Mouse (Mus musculus): ENCODE results near the gene Cdh3. TPM values are rescaled to one million over a fixed set of nuclear protein-coding genes. Genes with fewer than 3 reads are reported as not detected.
"Not testable (repeated sequence)": the region's sequence is repeated elsewhere in the genome, so short reads cannot be mapped to it uniquely, and the experiment has no call there.

Cdh3 gene
- polyA plus RNA-seq, 1 experiment, result not detected

DNA sequence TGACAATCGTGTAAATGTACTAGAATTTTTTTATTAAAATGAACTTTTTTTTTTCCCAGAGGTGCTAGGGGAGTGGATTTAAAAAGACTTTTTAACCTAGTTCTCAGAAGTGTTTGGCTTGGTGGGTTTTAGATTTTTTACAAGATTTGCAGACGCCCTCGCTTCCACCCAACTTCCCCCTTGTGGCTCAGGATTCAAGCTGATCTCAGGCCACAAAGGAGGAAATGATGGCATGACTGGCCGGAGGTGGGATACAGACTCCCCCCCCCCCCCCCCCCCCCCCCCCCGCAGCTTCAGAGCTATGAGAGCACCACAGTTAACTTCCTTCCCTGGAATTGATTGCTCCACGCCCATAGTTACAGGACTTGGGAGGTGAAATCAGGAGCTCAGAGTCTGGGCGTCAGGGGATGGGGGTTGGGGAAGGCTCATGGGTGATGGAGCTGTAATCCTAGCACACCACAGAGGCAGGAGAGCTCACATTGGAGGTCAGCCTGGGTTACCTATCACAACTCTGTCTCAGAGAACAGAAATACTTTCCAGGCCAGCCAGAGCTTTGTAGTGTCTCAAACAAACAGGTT is 45.5 kb downstream of the Cdh3 start:
- Histone ChIP-seq H3K4me1 (ENCODE audit: control insufficient read depth) (peaks cover 3% of the 10 kb centered on the region; the same call in 1 of the 2 replicates), H3K9me3 (ENCODE audit: control insufficient read depth, low read length) (no peaks in the 10 kb centered on the region; the same call in 1 of the 2 replicates), H3K27me3 (ENCODE audit: control insufficient read depth) (no peaks in the 10 kb centered on the region), H3K36me3 (ENCODE audit: control insufficient read depth) (no peaks in the 10 kb centered on the region), H3K4me3 (replicated peaks) (no peak overlapping the region)
- TF ChIP-seq GATA1 (IDR thresholded peaks at IDR 0.05; ENCODE audit: low read length), result no peak
- TF ChIP-seq TAL1 (IDR thresholded peaks at IDR 0.05; ENCODE audit: low read length), result no peak

DNA sequence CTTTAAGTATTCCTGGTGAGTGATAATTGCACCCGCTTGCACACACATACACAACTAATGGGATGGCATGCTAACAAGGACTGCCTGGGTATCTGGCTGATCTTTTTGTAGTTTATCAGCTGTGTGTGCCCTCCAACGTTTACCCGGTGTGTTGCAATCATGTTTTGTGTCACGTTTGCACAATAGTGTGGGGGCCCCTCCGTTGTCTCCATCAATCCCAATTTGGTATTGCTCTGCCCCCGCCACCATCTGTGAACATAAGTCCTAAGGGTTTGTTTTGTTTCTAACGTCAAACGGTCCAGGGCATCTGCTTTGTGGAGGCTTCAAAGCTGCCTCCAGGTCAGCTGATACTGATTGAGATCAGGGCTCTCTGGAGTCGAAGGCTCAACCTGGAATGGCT is 49.2 kb downstream of the Cdh3 start:
- H3K4me3 ChIP-seq (replicated peaks), result no peak overlapping the region
- no peaks in the 10 kb centered on the region for H3K36me3 ChIP-seq (ENCODE audit: control insufficient read depth)
- H3K27me3 ChIP-seq (ENCODE audit: control insufficient read depth), result no peaks in the 10 kb centered on the region
- H3K4me1 ChIP-seq (ENCODE audit: control insufficient read depth), result peaks cover 4% of the 10 kb centered on the region; the same call in 1 of the 2 replicates
- H3K9me3 ChIP-seq (ENCODE audit: control insufficient read depth, low read length), result no peaks in the 10 kb centered on the region; the same call in 1 of the 2 replicates
- TF ChIP-seq GATA1 (IDR thresholded peaks at IDR 0.05; ENCODE audit: low read length) (no peak), TAL1 (IDR thresholded peaks at IDR 0.05; ENCODE audit: low read length) (no peak)

DNA sequence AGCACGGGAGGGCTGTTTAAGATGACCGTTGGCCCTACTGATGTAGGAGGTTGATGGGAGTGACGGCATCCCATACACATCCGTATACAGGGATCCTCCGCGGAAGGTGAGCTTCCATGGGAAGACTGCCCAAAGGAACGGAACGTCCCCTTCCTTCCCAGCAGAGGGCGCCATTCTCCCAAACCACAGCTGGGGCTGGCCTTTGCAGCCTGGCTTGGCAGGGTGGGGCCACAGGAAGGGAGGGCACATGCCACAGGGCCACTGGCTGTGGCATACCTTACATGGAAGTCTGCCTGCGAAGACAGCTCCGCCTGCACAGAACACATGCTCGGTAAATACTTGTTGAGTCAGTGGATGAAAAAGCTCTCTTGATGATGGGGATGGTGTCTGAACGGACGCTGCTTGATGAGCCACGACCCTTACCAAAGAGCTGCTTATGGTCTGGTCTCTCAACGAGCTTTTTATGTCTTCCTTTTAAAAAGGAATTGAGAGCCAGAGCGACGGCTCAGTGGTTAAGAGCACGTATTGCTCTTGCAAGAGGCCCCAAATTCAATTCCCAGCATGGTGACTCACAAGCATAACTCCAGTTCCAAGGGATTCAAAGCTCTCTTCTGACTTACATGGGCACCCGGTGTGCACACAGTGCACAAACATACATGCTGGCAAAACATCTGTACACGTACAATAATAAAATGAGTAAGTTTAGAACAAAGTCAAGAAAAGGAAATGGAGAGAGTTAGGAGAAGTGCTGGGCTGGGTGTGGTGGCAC is 50.6 kb downstream of the Cdh3 start:
- peaks cover 4% of the 10 kb centered on the region; the same call in 1 of the 2 replicates for H3K4me1 ChIP-seq (ENCODE audit: control insufficient read depth)
- no peaks in the 10 kb centered on the region for H3K27me3 ChIP-seq (ENCODE audit: control insufficient read depth)
- no peak overlapping the region for H3K4me3 ChIP-seq (replicated peaks)
- no peak for TF ChIP-seq GATA1 (IDR thresholded peaks at IDR 0.05; ENCODE audit: low read length)
- no peak for TF ChIP-seq TAL1 (IDR thresholded peaks at IDR 0.05; ENCODE audit: low read length)
- H3K36me3 ChIP-seq (ENCODE audit: control insufficient read depth), result no peaks in the 10 kb centered on the region
- H3K9me3 ChIP-seq (ENCODE audit: control insufficient read depth, low read length), result no peaks in the 10 kb centered on the region

DNA sequence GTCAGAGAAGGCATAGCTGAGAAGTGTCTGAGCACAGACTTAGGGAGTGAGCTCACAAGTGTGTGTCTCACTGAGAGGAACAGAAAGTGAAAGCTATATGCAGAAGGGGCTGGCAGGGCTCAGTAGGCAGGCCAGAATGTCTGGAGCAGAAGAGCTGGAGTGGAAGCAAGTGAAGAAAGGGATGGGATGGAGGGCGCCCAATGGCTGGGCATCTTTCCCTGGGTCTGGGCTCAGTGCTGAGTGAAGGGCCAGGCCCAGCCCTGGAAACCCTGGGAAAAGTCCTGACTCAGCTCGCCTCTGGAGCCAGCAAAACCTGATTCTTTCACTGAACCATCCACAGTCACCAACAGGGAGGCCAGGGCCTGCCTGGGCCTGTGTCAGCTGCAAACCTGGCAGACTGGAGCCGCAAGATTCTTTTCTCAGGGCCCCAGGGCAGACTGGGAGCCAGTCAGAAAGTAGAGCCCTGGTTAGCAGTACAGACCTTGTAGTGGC is 53.0 kb downstream of the Cdh3 start:
- TF ChIP-seq GATA1 (IDR thresholded peaks at IDR 0.05; ENCODE audit: low read length) (no peak), TAL1 (IDR thresholded peaks at IDR 0.05; ENCODE audit: low read length) (no peak)
- Histone ChIP-seq H3K36me3 (ENCODE audit: control insufficient read depth) (no peaks in the 10 kb centered on the region), H3K4me3 (replicated peaks) (no peak overlapping the region), H3K9me3 (ENCODE audit: control insufficient read depth, low read length) (no peaks in the 10 kb centered on the region), H3K4me1 (ENCODE audit: control insufficient read depth) (peaks cover 4% of the 10 kb centered on the region; the same call in 1 of the 2 replicates), H3K27me3 (ENCODE audit: control insufficient read depth) (no peaks in the 10 kb centered on the region)

DNA sequence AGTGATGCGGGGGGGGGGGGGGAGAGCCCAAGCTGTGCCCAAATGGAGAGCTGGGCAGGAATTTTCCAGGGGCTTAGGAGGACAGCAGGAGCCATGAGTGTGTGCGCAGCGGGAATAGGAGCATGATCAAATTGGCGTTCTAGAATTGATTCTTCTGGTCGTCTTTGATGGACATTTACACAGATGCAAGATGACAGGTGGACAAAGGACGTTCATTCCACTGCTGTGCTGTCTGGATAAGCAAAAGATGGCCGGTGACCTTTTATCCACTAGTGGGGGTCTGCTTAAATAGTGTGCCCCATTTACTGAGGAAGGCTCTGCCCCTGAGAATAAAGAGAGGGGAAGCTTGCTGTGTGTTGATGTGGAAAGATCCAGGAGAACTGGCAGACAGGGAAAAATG is 58.3 kb downstream of the Cdh3 start:
- H3K9me3 ChIP-seq (ENCODE audit: control insufficient read depth, low read length), result no peaks in the 10 kb centered on the region
- H3K27me3 ChIP-seq (ENCODE audit: control insufficient read depth), result no peaks in the 10 kb centered on the region
- H3K4me3 ChIP-seq (replicated peaks), result no peak overlapping the region
- H3K36me3 ChIP-seq (ENCODE audit: control insufficient read depth), result no peaks in the 10 kb centered on the region
- TF ChIP-seq GATA1 (IDR thresholded peaks at IDR 0.05; ENCODE audit: low read length) (no peak), TAL1 (IDR thresholded peaks at IDR 0.05; ENCODE audit: low read length) (no peak)
- H3K4me1 ChIP-seq (ENCODE audit: control insufficient read depth), result no peaks in the 10 kb centered on the region

DNA sequence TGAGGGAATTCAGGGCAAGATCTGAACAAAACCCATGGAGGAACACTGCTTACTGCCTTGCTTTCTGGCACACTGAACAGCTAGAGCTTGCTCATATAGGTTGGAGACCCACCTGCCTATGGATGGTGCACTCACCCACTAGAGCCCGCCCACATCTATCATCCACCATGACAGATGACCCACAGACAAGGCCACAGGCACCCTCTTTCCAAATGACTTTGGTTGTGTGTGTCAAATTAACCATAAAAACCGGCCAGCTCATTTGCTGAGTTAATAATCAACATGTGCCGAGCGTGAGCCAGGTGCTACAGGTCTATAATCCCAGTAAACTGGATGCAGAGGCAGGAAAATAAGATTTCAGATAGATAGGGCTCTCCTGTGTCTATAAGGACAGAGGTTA is 59.7 kb downstream of the Cdh3 start:
- TF ChIP-seq TAL1 (IDR thresholded peaks at IDR 0.05; ENCODE audit: low read length), result no peak
- H3K4me3 ChIP-seq (replicated peaks), result no peak overlapping the region

DNA sequence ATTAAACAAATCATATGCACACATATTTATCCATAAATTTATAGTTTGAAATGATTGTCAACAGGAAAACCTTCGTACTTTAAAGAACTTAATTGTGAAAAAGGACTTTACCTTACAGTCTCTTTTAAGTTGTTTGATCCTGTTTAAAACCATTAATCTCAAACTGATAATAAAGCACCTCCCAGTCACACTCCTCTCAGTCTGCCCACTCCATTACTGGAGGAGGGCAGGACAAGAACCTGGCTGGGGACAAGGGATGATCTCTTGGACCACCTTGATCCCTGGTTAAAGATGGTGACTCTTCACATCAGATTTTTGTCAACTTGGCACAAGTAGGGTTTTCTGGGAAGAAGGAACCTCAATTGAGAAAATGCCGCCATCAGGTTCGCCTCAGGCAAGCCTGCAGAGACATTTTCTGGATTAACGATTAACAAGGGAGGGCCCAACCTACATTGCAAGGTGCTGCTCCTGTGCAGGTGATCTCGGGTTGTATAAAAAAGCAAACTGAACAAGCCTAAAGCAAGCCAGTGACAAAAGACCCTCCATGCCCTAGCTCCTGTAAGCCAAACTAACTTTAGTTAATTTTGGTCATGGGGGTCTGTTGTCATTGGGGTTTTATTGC is 61.0 kb downstream of the Cdh3 start:
- no peaks in the 10 kb centered on the region for H3K9me3 ChIP-seq (ENCODE audit: control insufficient read depth, low read length)
- TF ChIP-seq GATA1 (IDR thresholded peaks at IDR 0.05; ENCODE audit: low read length), result no peak
- TF ChIP-seq TAL1 (IDR thresholded peaks at IDR 0.05; ENCODE audit: low read length), result no peak
- no peaks in the 10 kb centered on the region for H3K27me3 ChIP-seq (ENCODE audit: control insufficient read depth)
- H3K4me1 ChIP-seq (ENCODE audit: control insufficient read depth), result no peaks in the 10 kb centered on the region
- H3K36me3 ChIP-seq (ENCODE audit: control insufficient read depth), result no peaks in the 10 kb centered on the region
- H3K4me3 ChIP-seq (replicated peaks), result no peak overlapping the region

More for the DNA sequence above, 59.7 kb downstream of the Cdh3 start:
- no peaks in the 10 kb centered on the region for H3K4me1 ChIP-seq (ENCODE audit: control insufficient read depth)
- H3K27me3 ChIP-seq (ENCODE audit: control insufficient read depth), result no peaks in the 10 kb centered on the region
- H3K36me3 ChIP-seq (ENCODE audit: control insufficient read depth), result no peaks in the 10 kb centered on the region
- H3K9me3 ChIP-seq (ENCODE audit: control insufficient read depth, low read length), result no peaks in the 10 kb centered on the region

DNA sequence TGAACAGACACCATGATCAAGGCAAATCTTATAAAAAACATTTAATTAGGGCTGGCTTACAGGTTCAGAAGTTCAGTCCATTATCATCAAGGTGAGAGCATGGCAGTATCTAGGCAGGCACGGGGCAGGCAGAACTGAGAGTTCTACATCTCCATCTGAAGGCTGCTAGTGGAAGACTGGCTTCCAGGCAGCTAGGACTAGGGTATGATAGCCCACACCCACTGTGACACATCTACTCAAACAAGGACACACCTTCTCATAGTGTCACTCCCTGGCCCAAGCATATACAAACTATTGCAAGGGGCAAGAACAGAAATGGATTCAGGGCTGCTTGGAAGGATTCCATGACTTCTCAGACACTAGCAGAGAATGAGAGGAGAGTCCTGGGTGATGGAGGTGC is 61.5 kb downstream of the Cdh3 start:
- H3K36me3 ChIP-seq (ENCODE audit: control insufficient read depth); H3K4me3 ChIP-seq (replicated peaks); H3K27me3 ChIP-seq (ENCODE audit: control insufficient read depth); H3K9me3 ChIP-seq (ENCODE audit: control insufficient read depth, low read length); H3K4me1 ChIP-seq (ENCODE audit: control insufficient read depth): not testable (repeated sequence)

DNA sequence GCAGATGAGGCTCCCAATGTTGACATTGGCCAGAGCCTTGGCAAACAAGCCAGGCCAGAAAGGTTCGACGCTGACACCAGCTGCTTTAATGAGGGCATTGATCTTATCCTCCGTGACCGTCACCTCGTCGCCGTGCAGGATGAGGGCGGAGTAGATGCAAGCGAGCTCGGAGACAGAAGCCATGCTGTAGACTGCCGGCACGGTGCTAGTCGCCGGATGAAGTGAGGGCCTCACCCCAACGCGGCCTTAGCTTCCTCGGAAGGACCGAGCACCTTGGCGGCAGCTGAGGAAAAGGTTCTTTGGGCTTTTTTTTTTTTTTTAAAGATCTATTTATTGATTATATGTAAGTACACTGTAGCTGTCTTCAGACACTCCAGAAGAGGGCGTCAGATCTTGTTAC is 62.5 kb downstream of the Cdh3 start, which contains the start of gene Gm10073:
Gene Gm10073 (minus strand): TSS at position 294 of the 400 bp plus-strand sequence.
- H3K9me3 ChIP-seq (ENCODE audit: control insufficient read depth, low read length); H3K4me3 ChIP-seq (replicated peaks); H3K27me3 ChIP-seq (ENCODE audit: control insufficient read depth); H3K4me1 ChIP-seq (ENCODE audit: control insufficient read depth); H3K36me3 ChIP-seq (ENCODE audit: control insufficient read depth): not testable (repeated sequence)
